Mouse (Mus musculus) CH12.LX (cell line): ENCODE results near the gene Angel2.
"Not testable (repeated sequence)": the region's sequence is repeated elsewhere in the genome, so short reads cannot be mapped to it uniquely, and the experiment has no call there.

ENCODE experiments used
- CTCF ChIP-seq, 2 experiments: IDR thresholded peaks in 1 of 2; conservative IDR thresholded peaks in 1 of 2; 2 replicates each; pipeline ENCODE4 v1.5.1; 2011 to 2012; ENCODE audit warnings: low read depth in 2 of 2, low read length in 2 of 2, improper control_type of control experiment in 1 of 2, inconsistent platforms in 1 of 2, mild to moderate bottlenecking in 1 of 2, moderate library complexity in 1 of 2
- EP300 ChIP-seq: IDR thresholded peaks from 2 replicates; pipeline ENCODE4 v1.6.1; 2011; ENCODE audit warnings: low read length, improper control_type of control experiment
- MXI1 ChIP-seq: IDR thresholded peaks from 2 replicates; pipeline ENCODE4 v1.6.1; 2011; ENCODE audit warnings: mild to moderate bottlenecking, low read depth, low read length, improper control_type of control experiment
- SMC3 ChIP-seq: IDR thresholded peaks from 2 replicates; pipeline ENCODE4 v1.6.1; 2011; ENCODE audit warnings: low read depth, low read length, improper control_type of control experiment
- TCF12 ChIP-seq: IDR thresholded peaks from 2 replicates; pipeline ENCODE4 v1.6.1; 2014; ENCODE audit warnings: low read depth, mild to moderate bottlenecking, inconsistent platforms, low read length, improper control_type of control experiment

GRCm38 (mm10) chr1:190924812-190925211 lies at the start of gene Angel2:
- not testable (repeated sequence) for TF ChIP-seq SMC3; TCF12; CTCF (conservative IDR thresholded peaks at IDR 0.05 in 1 of 2, IDR thresholded peaks at IDR 0.05 in 1 of 2; ENCODE audit: low read depth in 2 of 2, low read length in 2 of 2); MXI1; EP300
